Mouse (Mus musculus): Measurements from ENCODE around the gene Myl3.

The Myl3 gene

GRCm38 (mm10) chr9:110760886-110761285, 19.2 kb downstream of the Myl3 start:
- Histone ChIP-seq H3K27me3 (ENCODE audit: control insufficient read depth, insufficient read depth, low read length, poor library complexity, severe bottlenecking) (no peaks in the 10 kb centered on the region), H3K36me3 (ENCODE audit: control insufficient read depth, insufficient read depth, low read length, poor library complexity, severe bottlenecking) (no peaks in the 10 kb centered on the region)
- DNase-seq (ENCODE audit: low read depth, low spot score): no peak

GRCm38 (mm10) chr9:110762763-110763162, 21.1 kb downstream of the Myl3 start:
- Histone ChIP-seq H3K36me3 (ENCODE audit: control insufficient read depth, insufficient read depth, low read length, poor library complexity, severe bottlenecking) (no peaks in the 10 kb centered on the region), H3K27me3 (ENCODE audit: control insufficient read depth, insufficient read depth, low read length, poor library complexity, severe bottlenecking) (no peaks in the 10 kb centered on the region)
- DNase-seq (ENCODE audit: low read depth, low spot score): no peak

- Histone ChIP-seq H3K36me3 (ENCODE audit: control insufficient read depth, insufficient read depth, low read length, poor library complexity, severe bottlenecking) (no peaks in the 10 kb centered on the region), H3K27me3 (ENCODE audit: control insufficient read depth, insufficient read depth, low read length, poor library complexity, severe bottlenecking) (no peaks in the 10 kb centered on the region; the same call in 1 of the 2 replicates)
- DNase-seq (ENCODE audit: low read depth, low spot score): no peak
These were observed 21.7 kb downstream of the Myl3 start for GRCm38 (mm10) chr9:110763405-110763804.

GRCm38 (mm10) chr9:110772336-110772735, 30.7 kb downstream of the Myl3 start:
- no peak for DNase-seq (ENCODE audit: low read depth, low spot score)
- Histone ChIP-seq H3K27me3 (ENCODE audit: control insufficient read depth, insufficient read depth, low read length, poor library complexity, severe bottlenecking) (no peaks in the 10 kb centered on the region; the same call in 1 of the 2 replicates), H3K36me3 (ENCODE audit: control insufficient read depth, insufficient read depth, low read length, poor library complexity, severe bottlenecking) (no peaks in the 10 kb centered on the region)

- H3K36me3 ChIP-seq (ENCODE audit: control insufficient read depth, insufficient read depth, low read length, poor library complexity, severe bottlenecking): no peaks in the 10 kb centered on the region
- no peaks in the 10 kb centered on the region for H3K27me3 ChIP-seq (ENCODE audit: control insufficient read depth, insufficient read depth, low read length, poor library complexity, severe bottlenecking)
- DNase-seq (ENCODE audit: low read depth, low spot score): no peak
These were observed 33.0 kb downstream of the Myl3 start for GRCm38 (mm10) chr9:110774403-110775268.

- no peaks in the 10 kb centered on the region for H3K27me3 ChIP-seq (ENCODE audit: control insufficient read depth, insufficient read depth, low read length, poor library complexity, severe bottlenecking)
- no peaks in the 10 kb centered on the region for H3K36me3 ChIP-seq (ENCODE audit: control insufficient read depth, insufficient read depth, low read length, poor library complexity, severe bottlenecking)
- DNase-seq (ENCODE audit: low read depth, low spot score): no peak
These were observed 33.8 kb downstream of the Myl3 start for GRCm38 (mm10) chr9:110775269-110776022.

GRCm38 (mm10) chr9:110778100-110778499, 36.4 kb downstream of the Myl3 start:
- no peak for DNase-seq (ENCODE audit: low read depth, low spot score)

GRCm38 (mm10) chr9:110778559-110778958, 36.9 kb downstream of the Myl3 start:
- Histone ChIP-seq H3K27me3 (ENCODE audit: control insufficient read depth, insufficient read depth, low read length, poor library complexity, severe bottlenecking) (no peaks in the 10 kb centered on the region), H3K36me3 (ENCODE audit: control insufficient read depth, insufficient read depth, low read length, poor library complexity, severe bottlenecking) (no peaks in the 10 kb centered on the region)
- DNase-seq (ENCODE audit: low read depth, low spot score): no peak

More at GRCm38 (mm10) chr9:110778100-110778499, 36.4 kb downstream of the Myl3 start:
- Histone ChIP-seq H3K27me3 (ENCODE audit: control insufficient read depth, insufficient read depth, low read length, poor library complexity, severe bottlenecking) (no peaks in the 10 kb centered on the region), H3K36me3 (ENCODE audit: control insufficient read depth, insufficient read depth, low read length, poor library complexity, severe bottlenecking) (no peaks in the 10 kb centered on the region)

- H3K27me3 ChIP-seq (ENCODE audit: control insufficient read depth, insufficient read depth, low read length, poor library complexity, severe bottlenecking): no peaks in the 10 kb centered on the region
- peak; percentile 38 for DNase-seq (ENCODE audit: low read depth, low spot score)
- H3K36me3 ChIP-seq (ENCODE audit: control insufficient read depth, insufficient read depth, low read length, poor library complexity, severe bottlenecking): no peaks in the 10 kb centered on the region
These were observed 37.7 kb downstream of the Myl3 start for GRCm38 (mm10) chr9:110779242-110779913.

GRCm38 (mm10) chr9:110781256-110781721, 39.6 kb downstream of the Myl3 start:
- H3K27me3 ChIP-seq (ENCODE audit: control insufficient read depth, insufficient read depth, low read length, poor library complexity, severe bottlenecking): no peaks in the 10 kb centered on the region
- no peaks in the 10 kb centered on the region for H3K36me3 ChIP-seq (ENCODE audit: control insufficient read depth, insufficient read depth, low read length, poor library complexity, severe bottlenecking)
- DNase-seq (ENCODE audit: low read depth, low spot score): peak; percentile 90

GRCm38 (mm10) chr9:110781731-110782130, 40.1 kb downstream of the Myl3 start:
- no peaks in the 10 kb centered on the region for H3K27me3 ChIP-seq (ENCODE audit: control insufficient read depth, insufficient read depth, low read length, poor library complexity, severe bottlenecking)
- no peaks in the 10 kb centered on the region for H3K36me3 ChIP-seq (ENCODE audit: control insufficient read depth, insufficient read depth, low read length, poor library complexity, severe bottlenecking)
- peak; percentile 7 for DNase-seq (ENCODE audit: low read depth, low spot score)

- Histone ChIP-seq H3K36me3 (ENCODE audit: control insufficient read depth, insufficient read depth, low read length, poor library complexity, severe bottlenecking) (no peaks in the 10 kb centered on the region), H3K27me3 (ENCODE audit: control insufficient read depth, insufficient read depth, low read length, poor library complexity, severe bottlenecking) (no peaks in the 10 kb centered on the region)
- DNase-seq (ENCODE audit: low read depth, low spot score): no peak
These were observed 42.0 kb downstream of the Myl3 start for GRCm38 (mm10) chr9:110783611-110784010.

- H3K36me3 ChIP-seq (ENCODE audit: control insufficient read depth, insufficient read depth, low read length, poor library complexity, severe bottlenecking): no peaks in the 10 kb centered on the region
- H3K27me3 ChIP-seq (ENCODE audit: control insufficient read depth, insufficient read depth, low read length, poor library complexity, severe bottlenecking): no peaks in the 10 kb centered on the region
- DNase-seq (ENCODE audit: low read depth, low spot score): no peak
These were observed 46.5 kb downstream of the Myl3 start for GRCm38 (mm10) chr9:110788169-110788568.

- H3K36me3 ChIP-seq (ENCODE audit: control insufficient read depth, insufficient read depth, low read length, poor library complexity, severe bottlenecking): no peaks in the 10 kb centered on the region
- H3K27me3 ChIP-seq (ENCODE audit: control insufficient read depth, insufficient read depth, low read length, poor library complexity, severe bottlenecking): no peaks in the 10 kb centered on the region
- DNase-seq (ENCODE audit: low read depth, low spot score): no peak
These were observed 48.8 kb downstream of the Myl3 start for GRCm38 (mm10) chr9:110790462-110790861.
